Mouse (Mus musculus): ENCODE results near the gene Tpcn2. TPM values are rescaled to one million over a fixed set of nuclear protein-coding genes. Genes with fewer than 3 reads are reported as not detected.
A peak's percentile ranks its signal among the peaks of the same experiment; 100 is the strongest.

Gene Tpcn2
- polyA plus RNA-seq, 1 experiment from 2014 or later = 5.3 TPM

DNA sequence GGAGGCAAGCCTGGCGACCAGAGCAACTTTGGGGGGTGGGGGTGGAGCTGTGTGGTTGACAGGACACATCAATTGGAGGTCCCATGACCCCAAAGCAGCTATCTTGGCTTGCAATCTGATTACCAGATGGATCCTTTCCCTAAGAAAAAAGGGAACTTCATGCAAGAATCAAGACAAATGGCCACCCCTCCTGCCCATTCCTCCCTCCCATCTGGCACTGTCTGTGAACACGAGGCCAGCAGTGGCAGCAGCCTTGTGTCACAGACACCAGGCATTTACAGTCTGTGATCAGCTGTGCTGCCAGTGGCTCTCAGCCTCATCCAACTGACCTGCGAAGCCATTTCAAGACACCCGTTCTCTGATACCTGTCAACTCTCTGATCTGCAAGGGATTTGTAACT, 101.4 kb downstream of the Tpcn2 start:
- Histone ChIP-seq H3K36me3 (ENCODE audit: control insufficient read depth, insufficient read depth, low read length) (no peaks in the 10 kb centered on the region), H3K4me2 (replicated peaks; ENCODE audit: low read depth) (no peak overlapping the region), H3K4me3 (ENCODE audit: low read depth, low read length) (no peak overlapping the region), H3K9ac (ENCODE audit: low read length) (no peak overlapping the region), H3K27ac (replicated peaks) (no peak overlapping the region), H3K27me3 (ENCODE audit: control insufficient read depth, insufficient read depth, low read length) (no peaks in the 10 kb centered on the region), H3K4me1 (replicated peaks; ENCODE audit: control insufficient read depth, insufficient read depth) (0 out of 2 replicates have a peak, but pooled peaks cover 3% of the 10 kb centered on the region), H3K9me3 (ENCODE audit: control insufficient read depth, low read length) (no peaks in the 10 kb centered on the region)
- WGBS = 59% methylated on average over 4 of the region's 4 CpGs
- DNase-seq (ENCODE audit: low spot score) (no peak), ATAC-seq (ENCODE audit: low FRiP score, low TSS enrichment) (no peak)
- TF ChIP-seq EP300 (optimal IDR thresholded peaks at IDR 0.05) = no peak
- no peak for TF ChIP-seq CTCF (IDR thresholded peaks at IDR 0.05; ENCODE audit: low read depth)

DNA sequence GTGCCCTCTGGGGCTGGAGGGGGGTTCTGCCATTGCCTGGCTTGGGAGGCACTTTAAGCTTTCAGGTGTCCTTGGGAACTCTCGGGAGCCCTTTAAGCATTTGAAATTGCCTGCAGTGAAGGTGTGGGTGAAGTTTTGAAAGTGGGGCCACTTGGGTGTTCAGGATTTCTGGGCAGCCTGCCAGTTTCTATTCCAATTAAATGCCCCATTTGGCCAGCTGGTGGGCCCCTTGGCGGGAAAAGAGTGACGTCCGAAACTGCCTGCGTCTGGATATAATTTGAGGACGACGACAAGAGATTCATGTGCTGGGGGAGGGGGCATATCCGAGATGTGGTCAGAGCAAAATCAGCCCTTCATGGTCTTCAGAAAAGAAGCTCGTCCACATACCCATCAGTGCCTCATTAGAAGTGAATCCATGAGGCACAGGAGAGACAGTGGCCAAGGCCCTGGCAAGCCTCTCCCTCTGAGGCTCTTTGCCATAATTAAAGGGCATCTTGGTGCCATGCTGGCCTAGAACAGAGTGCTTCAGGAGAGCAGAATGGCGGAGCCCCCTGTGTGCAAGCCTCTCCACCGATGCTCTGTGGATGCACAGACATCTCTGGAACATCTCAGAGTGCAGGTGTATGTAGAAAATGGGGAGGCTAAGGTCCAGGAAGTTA, 102.3 kb downstream of the Tpcn2 start:
- DNase-seq (ENCODE audit: low spot score) = no peak
- H3K36me3 ChIP-seq (ENCODE audit: control insufficient read depth, insufficient read depth, low read length) = no peaks in the 10 kb centered on the region
- ATAC-seq (ENCODE audit: low FRiP score, low TSS enrichment) = no peak

DNA sequence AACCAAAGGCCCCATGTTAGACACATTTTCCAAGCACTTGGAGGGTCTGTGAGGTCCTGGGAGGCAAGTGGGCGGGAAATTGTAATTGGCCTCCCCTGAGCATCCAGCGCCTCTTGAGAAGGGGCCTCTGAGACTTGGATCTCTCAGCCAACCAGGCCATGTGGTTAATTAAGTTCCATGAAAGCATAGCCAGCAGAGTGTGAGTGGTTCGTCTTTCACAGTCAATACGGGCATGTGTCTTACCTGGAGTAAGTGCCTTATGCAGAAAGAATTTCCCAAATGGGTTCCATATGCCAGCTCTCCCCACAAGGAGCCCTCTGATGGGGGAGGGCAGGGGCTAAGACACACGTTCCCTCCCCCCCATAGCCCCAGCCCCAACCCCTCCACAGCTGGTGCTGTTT, 104.1 kb downstream of the Tpcn2 start:
- H3K9ac ChIP-seq (ENCODE audit: low read length) = no peak overlapping the region
- TF ChIP-seq EP300 (optimal IDR thresholded peaks at IDR 0.05) (no peak), CTCF (IDR thresholded peaks at IDR 0.05; ENCODE audit: low read depth) (no peak)
- H3K4me2 ChIP-seq (replicated peaks; ENCODE audit: low read depth) = no peak overlapping the region
- no peak for DNase-seq (ENCODE audit: low spot score)
- H3K9me3 ChIP-seq (ENCODE audit: control insufficient read depth, low read length) = no peaks in the 10 kb centered on the region
- 42% methylated on average over 5 of the region's 5 CpGs for WGBS
- 0 out of 2 replicates have a peak, but pooled peaks cover 3% of the 10 kb centered on the region for H3K4me1 ChIP-seq (replicated peaks; ENCODE audit: control insufficient read depth, insufficient read depth)
- no peak overlapping the region for H3K27ac ChIP-seq (replicated peaks)
- no peaks in the 10 kb centered on the region for H3K27me3 ChIP-seq (ENCODE audit: control insufficient read depth, insufficient read depth, low read length)
- H3K36me3 ChIP-seq (ENCODE audit: control insufficient read depth, insufficient read depth, low read length) = no peaks in the 10 kb centered on the region
- no peak overlapping the region for H3K4me3 ChIP-seq (ENCODE audit: low read depth, low read length)
- no peak for ATAC-seq (ENCODE audit: low FRiP score, low TSS enrichment)

More for the DNA sequence above, 102.3 kb downstream of the Tpcn2 start:
- no peak overlapping the region for H3K27ac ChIP-seq (replicated peaks)
- TF ChIP-seq EP300 (optimal IDR thresholded peaks at IDR 0.05) = no peak
- TF ChIP-seq CTCF (IDR thresholded peaks at IDR 0.05; ENCODE audit: low read depth) = no peak
- no peaks in the 10 kb centered on the region for H3K27me3 ChIP-seq (ENCODE audit: control insufficient read depth, insufficient read depth, low read length)
- H3K9me3 ChIP-seq (ENCODE audit: control insufficient read depth, low read length) = no peaks in the 10 kb centered on the region
- H3K4me1 ChIP-seq (replicated peaks; ENCODE audit: control insufficient read depth, insufficient read depth) = 0 out of 2 replicates have a peak, but pooled peaks cover 3% of the 10 kb centered on the region
- WGBS = 56% methylated on average over 11 of the region's 11 CpGs
- H3K4me2 ChIP-seq (replicated peaks; ENCODE audit: low read depth) = no peak overlapping the region
- no peak overlapping the region for H3K4me3 ChIP-seq (ENCODE audit: low read depth, low read length)
- no peak overlapping the region for H3K9ac ChIP-seq (ENCODE audit: low read length)

DNA sequence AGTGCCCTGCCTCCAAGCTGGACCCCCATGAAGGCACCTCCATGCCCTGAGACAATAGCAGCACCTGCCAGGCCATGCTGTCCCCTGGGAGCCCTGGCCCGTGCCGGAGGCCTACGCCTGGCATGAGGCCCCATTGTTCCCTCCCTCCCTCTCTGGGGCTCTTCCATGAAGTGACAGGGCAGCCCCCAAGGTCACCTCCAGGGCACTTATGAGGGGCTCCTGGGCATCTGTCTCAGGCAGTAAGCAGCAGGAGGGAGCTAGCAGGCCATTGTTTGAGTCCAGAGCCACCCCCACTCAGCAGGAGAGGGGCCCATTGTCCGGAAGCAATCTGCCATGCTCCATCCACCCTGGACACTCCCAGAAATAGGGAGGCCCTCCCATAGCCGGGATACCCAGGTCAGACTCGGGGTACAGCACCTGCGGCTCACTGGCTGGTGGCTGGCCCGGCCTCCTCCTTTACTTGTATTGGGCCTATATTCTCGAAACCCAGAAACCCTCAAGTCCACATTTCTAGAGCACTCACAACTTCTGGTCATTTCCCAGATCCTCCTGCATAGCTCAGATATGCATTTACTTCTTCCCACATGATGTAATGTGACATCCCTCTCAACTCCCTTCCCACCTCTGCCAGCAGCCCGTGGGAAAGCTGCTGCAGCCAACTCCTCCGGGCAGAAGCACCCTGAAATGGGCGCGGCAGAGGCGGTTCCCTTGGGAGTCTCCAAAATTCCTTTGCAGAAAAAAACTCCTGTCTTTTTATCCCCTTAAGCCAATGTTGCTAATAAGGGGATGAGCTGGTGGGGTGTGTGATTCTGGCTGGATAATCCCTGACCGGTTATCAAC, 106.8 kb downstream of the Tpcn2 start:
- no peaks in the 10 kb centered on the region for H3K27me3 ChIP-seq (ENCODE audit: control insufficient read depth, insufficient read depth, low read length)
- H3K36me3 ChIP-seq (ENCODE audit: control insufficient read depth, insufficient read depth, low read length) = no peaks in the 10 kb centered on the region
- H3K27ac ChIP-seq (replicated peaks) = no peak overlapping the region
- WGBS = 63% methylated on average over 15 of the region's 15 CpGs
- H3K4me1 ChIP-seq (replicated peaks; ENCODE audit: control insufficient read depth, insufficient read depth) = 0 out of 2 replicates have a peak, but pooled peaks cover 3% of the 10 kb centered on the region
- DNase-seq (ENCODE audit: low spot score) (no peak), ATAC-seq (ENCODE audit: low FRiP score, low TSS enrichment) (no peak)
- no peak overlapping the region for H3K4me3 ChIP-seq (ENCODE audit: low read depth, low read length)
- TF ChIP-seq CTCF (IDR thresholded peaks at IDR 0.05; ENCODE audit: low read depth) = no peak
- TF ChIP-seq EP300 (optimal IDR thresholded peaks at IDR 0.05) = no peak
- H3K9me3 ChIP-seq (ENCODE audit: control insufficient read depth, low read length) = no peaks in the 10 kb centered on the region
- 0 out of 2 replicates have a peak overlapping the region, but pooled peaks have one; percentile 18 for H3K9ac ChIP-seq (ENCODE audit: low read length)
- no peak overlapping the region for H3K4me2 ChIP-seq (replicated peaks; ENCODE audit: low read depth)

DNA sequence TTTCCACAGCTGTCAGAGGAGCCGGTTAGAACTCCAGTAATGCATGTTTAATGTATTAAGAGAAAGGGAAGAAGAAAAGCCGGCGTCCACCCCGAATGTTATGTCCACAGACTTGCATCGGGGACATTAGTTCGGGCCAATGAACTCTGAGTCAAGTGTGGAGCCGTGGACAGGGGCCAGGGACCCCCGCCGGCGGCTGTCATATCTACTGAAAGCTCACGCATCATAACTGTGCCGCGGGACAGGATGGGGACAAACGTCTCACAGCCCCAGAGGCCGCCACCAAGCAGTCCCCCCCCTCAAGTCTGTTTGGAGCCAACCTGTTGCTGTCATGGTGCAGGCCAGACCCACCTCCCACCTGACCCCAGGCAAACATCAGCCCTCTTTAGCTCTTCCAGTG, 110.2 kb downstream of the Tpcn2 start:
- TF ChIP-seq EP300 (optimal IDR thresholded peaks at IDR 0.05) (no peak), CTCF (IDR thresholded peaks at IDR 0.05; ENCODE audit: low read depth) (no peak)
- Histone ChIP-seq H3K4me1 (replicated peaks; ENCODE audit: control insufficient read depth, insufficient read depth) (no peaks in the 10 kb centered on the region), H3K27ac (replicated peaks) (no peak overlapping the region), H3K9ac (ENCODE audit: low read length) (no peak overlapping the region), H3K36me3 (ENCODE audit: control insufficient read depth, insufficient read depth, low read length) (no peaks in the 10 kb centered on the region), H3K4me3 (ENCODE audit: low read depth, low read length) (no peak overlapping the region), H3K27me3 (ENCODE audit: control insufficient read depth, insufficient read depth, low read length) (no peaks in the 10 kb centered on the region), H3K9me3 (ENCODE audit: control insufficient read depth, low read length) (no peaks in the 10 kb centered on the region), H3K4me2 (replicated peaks; ENCODE audit: low read depth) (no peak overlapping the region)
- WGBS = 61% methylated on average over 15 of the region's 15 CpGs
- DNase-seq (ENCODE audit: low spot score) (no peak), ATAC-seq (ENCODE audit: low FRiP score, low TSS enrichment) (no peak)

DNA sequence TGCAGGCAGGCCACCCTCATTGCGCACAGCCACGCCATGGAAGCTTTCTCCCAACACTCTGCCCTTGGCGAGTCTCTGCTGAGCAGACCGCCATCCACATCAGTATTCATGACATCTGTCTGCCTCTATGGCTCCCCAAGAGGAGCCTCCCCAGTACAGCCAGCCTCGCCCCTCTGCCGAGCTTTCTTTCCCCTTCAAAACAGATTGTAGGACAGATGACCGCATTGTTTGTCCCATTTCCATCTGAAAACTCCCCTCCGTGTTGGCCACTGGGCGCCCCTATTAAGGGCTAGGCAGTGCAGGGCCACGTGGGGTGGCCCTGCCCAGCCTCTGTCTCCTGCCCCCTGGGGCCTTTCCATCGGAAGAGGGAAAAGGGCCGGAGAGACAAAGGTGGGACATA, 110.7 kb downstream of the Tpcn2 start:
- no peaks in the 10 kb centered on the region for H3K4me1 ChIP-seq (replicated peaks; ENCODE audit: control insufficient read depth, insufficient read depth)
- H3K9ac ChIP-seq (ENCODE audit: low read length) = no peak overlapping the region
- H3K9me3 ChIP-seq (ENCODE audit: control insufficient read depth, low read length) = no peaks in the 10 kb centered on the region
- no peak overlapping the region for H3K4me3 ChIP-seq (ENCODE audit: low read depth, low read length)
- TF ChIP-seq EP300 (optimal IDR thresholded peaks at IDR 0.05) (no peak), CTCF (IDR thresholded peaks at IDR 0.05; ENCODE audit: low read depth) (peak; percentile 11; the same call in 1 of the 2 replicates)
- 22% methylated on average over 12 of the region's 12 CpGs for WGBS
- no peaks in the 10 kb centered on the region for H3K27me3 ChIP-seq (ENCODE audit: control insufficient read depth, insufficient read depth, low read length)
- no peak overlapping the region for H3K4me2 ChIP-seq (replicated peaks; ENCODE audit: low read depth)
- DNase-seq (ENCODE audit: low spot score) = no peak
- ATAC-seq (ENCODE audit: low FRiP score, low TSS enrichment) = peak; percentile 53; the same call in 1 of the 2 replicates
- H3K27ac ChIP-seq (replicated peaks) = no peak overlapping the region
- H3K36me3 ChIP-seq (ENCODE audit: control insufficient read depth, insufficient read depth, low read length) = no peaks in the 10 kb centered on the region

Data from stomach, postnatal 0 days (tissue).